Mouse (Mus musculus) T-helper 1 cell (primary cell): ENCODE data around the gene Papln.

Experiments used
- in situ Hi-C: fragments of 300-600 bp; cut with MboI, MseI; formaldehyde crosslinking; loops from one replicate; pipeline ENCODE4 v1.15.1; 2025; ENCODE audit warnings: high pct_unique_total_duplicates

The Papln gene

GRCm38 (mm10) chr12:83763311-83764043 lies at the start of gene Papln:
TSS of gene Papln (plus strand) at chr12:83763634.
- in situ Hi-C loops = no loop called here

GRCm38 (mm10) chr12:83713749-83714148 lies 49.7 kb upstream of the Papln start:
- in situ Hi-C loops = loop anchor here (5.0 kb wide), 1 partner anchor 54 kb away; no protein-coding TSS in a partner anchor

- in situ Hi-C loops = loop anchor here (5.0 kb wide), 1 partner anchor 221 kb away; no protein-coding TSS in a partner anchor
Observed at GRCm38 (mm10) chr12:83716416-83717184, 46.8 kb upstream of the Papln start.

GRCm38 (mm10) chr12:83719431-83719830 lies 44.0 kb upstream of the Papln start:
- in situ Hi-C loops = loop anchor here (5.0 kb wide), 1 partner anchor 218 kb away; no protein-coding TSS in a partner anchor

GRCm38 (mm10) chr12:83721281-83721680 lies 42.2 kb upstream of the Papln start:
- in situ Hi-C loops = no loop called here

GRCm38 (mm10) chr12:83723037-83723436 lies 40.4 kb upstream of the Papln start:
- in situ Hi-C loops = no loop called here

GRCm38 (mm10) chr12:83726510-83727308 lies 36.7 kb upstream of the Papln start:
- in situ Hi-C loops = no loop called here

GRCm38 (mm10) chr12:83732225-83732624 lies 31.2 kb upstream of the Papln start:
- in situ Hi-C loops = no loop called here

- in situ Hi-C loops = no loop called here
Observed at GRCm38 (mm10) chr12:83734047-83734446, 29.4 kb upstream of the Papln start.

- in situ Hi-C loops = no loop called here
Observed at GRCm38 (mm10) chr12:83736236-83736635, 27.2 kb upstream of the Papln start.

- in situ Hi-C loops = no loop called here
Observed at GRCm38 (mm10) chr12:83738651-83739050, 24.8 kb upstream of the Papln start.

- in situ Hi-C loops = no loop called here
Observed at GRCm38 (mm10) chr12:83741722-83742121, 21.7 kb upstream of the Papln start.

GRCm38 (mm10) chr12:83742834-83743233 lies 20.6 kb upstream of the Papln start:
- in situ Hi-C loops = no loop called here

- in situ Hi-C loops = no loop called here
Observed at GRCm38 (mm10) chr12:83743712-83744111, 19.7 kb upstream of the Papln start.

- in situ Hi-C loops = no loop called here
Observed at GRCm38 (mm10) chr12:83749186-83749585, 14.2 kb upstream of the Papln start.

- in situ Hi-C loops = no loop called here
Observed at GRCm38 (mm10) chr12:83752495-83752894, 10.9 kb upstream of the Papln start.

- in situ Hi-C loops = no loop called here
Observed at GRCm38 (mm10) chr12:83758735-83759134, 4.7 kb upstream of the Papln start.

- in situ Hi-C loops = no loop called here
Observed at GRCm38 (mm10) chr12:83760201-83760600, 3.2 kb upstream of the Papln start.

GRCm38 (mm10) chr12:83762706-83763105 lies 728 bp upstream of the Papln start:
- in situ Hi-C loops = no loop called here

GRCm38 (mm10) chr12:83764044-83764365 lies 571 bp downstream of the Papln start:
- in situ Hi-C loops = no loop called here

- in situ Hi-C loops = no loop called here
Observed at GRCm38 (mm10) chr12:83764519-83764918, 1.1 kb downstream of the Papln start.
